Mouse (Mus musculus) embryonic stem cell, embryonic (primary cell): ENCODE data around the gene Igfn1.

Experiments used
- CTCF ChIA-PET, 4 experiments: fragments of 300-600 bp in 2 of 4; fragments of 350-600 bp in 2 of 4; sonication (Branson Sonifier 250); formaldehyde crosslinking; loops; one replicate each; lab custom pipeline; 2022; ENCODE audit warnings: inconsistent platforms in 2 of 4; lab: Charles Lee
- POLR2A ChIA-PET, 4 experiments: fragments of 300-600 bp in 2 of 4; fragments of 350-600 bp in 2 of 4; sonication (Branson Sonifier 250); formaldehyde crosslinking; loops; one replicate each; lab custom pipeline; 2022; ENCODE audit warnings: antibody characterized with exemption in 4 of 4, inconsistent platforms in 1 of 4; lab: Charles Lee

Gene Igfn1

DNA sequence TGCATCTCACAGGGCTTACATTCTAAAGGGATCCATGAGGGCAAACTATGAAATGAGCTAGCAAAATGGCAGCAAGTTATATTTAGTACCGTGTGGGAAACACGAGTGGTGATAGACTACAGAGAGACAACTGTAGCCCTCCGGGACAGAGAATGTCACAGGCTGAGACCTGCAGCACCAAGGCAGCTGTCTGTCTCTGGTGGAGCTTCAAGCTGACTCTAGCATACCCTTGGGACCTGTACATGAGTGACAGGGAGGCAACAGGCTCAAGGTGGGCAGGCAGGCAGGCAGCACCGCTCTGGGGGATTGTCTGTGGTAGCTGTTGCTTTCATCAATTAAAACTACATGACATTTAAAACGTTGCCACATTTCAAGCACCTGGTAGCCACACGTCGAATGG, 82.9 kb downstream of the Igfn1 start:
- POLR2A ChIA-PET: interaction anchor here in 1 of 4 experiments (0.7 kb wide), 1 partner anchor 21 kb away, joined by 3 read pairs; no protein-coding TSS in a partner anchor
- CTCF ChIA-PET: no interaction called here

DNA sequence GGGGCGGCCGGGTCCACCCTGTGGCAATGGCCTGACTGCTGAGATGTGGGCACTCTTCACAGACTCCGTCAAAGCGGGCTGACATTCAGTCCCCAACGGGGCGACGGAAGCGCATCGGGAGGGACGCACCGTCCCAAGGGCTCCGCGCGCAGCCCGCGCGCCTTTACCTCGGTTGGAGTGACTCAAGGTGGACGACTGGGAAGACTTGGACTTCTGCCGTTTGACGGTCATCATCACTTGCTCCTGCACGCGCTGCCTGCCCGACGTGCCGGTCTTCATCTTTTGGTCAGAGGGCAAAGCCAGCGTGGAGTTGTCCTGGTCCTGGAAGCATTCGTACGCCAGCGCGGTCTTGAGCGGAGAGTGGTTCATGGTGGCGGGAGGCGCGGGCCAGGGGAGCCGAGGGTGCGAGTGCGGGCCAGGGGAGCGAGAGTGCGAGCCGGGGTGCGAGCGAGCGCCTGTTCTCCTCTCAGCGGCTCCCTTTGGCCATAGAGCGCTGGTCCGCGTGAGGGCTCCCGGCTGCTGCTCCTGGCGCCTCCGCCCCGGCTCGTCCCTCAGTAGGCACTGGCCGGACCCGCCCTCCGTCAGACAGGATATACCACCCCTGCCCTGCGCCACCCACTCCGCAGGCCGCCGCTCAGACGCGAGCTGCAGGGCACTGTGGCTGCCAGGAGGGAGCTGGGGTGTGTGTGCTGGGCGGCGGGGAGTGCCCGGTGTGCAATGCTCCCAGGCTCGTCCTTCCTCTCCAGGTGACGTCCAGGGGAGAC, 87.3 kb downstream of the Igfn1 start, which contains the start of gene Pkp1:
Gene Pkp1, minus strand, starts transcription at position 564 of the 764 bp plus-strand sequence.
- ChIA-PET POLR2A (interaction anchor here in 3 of 4 experiments (0.7 to 1.6 kb wide), 5 partner anchors 13 to 63 kb away, joined by 3 to 5 read pairs (median 3); no protein-coding TSS in a partner anchor), CTCF (interaction anchor here (0.6 to 2.1 kb wide), 10 partner anchors 10 to 1360 kb away, joined by 3 to 10 read pairs (median 4); no protein-coding TSS in a partner anchor)

DNA sequence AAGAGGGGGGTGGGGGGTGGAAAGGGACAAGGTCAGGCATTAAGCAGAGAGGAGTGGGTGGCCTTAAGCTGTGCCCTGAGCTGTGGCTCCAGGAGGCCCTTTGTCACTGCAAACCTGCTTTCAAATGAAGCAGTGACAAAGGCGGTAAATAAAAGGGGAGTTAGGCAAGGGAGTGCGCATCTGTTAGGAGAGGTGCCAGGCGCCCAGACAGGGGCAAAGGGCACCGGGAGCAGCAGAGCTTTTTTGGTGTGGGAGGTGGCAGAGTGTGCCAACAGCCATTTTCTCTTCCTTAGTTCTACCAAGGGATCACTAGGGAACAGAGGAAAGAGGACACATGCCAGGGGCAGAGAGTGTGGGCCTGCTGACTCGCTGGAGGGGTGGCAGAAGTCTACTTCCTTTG, 88.9 kb downstream of the Igfn1 start:
- ChIA-PET CTCF (interaction anchor here in 1 of 4 experiments (0.8 to 1.5 kb wide), 3 partner anchors 28 to 164 kb away, joined by 4 to 6 read pairs (median 5); no protein-coding TSS in a partner anchor), POLR2A (no interaction called here)

DNA sequence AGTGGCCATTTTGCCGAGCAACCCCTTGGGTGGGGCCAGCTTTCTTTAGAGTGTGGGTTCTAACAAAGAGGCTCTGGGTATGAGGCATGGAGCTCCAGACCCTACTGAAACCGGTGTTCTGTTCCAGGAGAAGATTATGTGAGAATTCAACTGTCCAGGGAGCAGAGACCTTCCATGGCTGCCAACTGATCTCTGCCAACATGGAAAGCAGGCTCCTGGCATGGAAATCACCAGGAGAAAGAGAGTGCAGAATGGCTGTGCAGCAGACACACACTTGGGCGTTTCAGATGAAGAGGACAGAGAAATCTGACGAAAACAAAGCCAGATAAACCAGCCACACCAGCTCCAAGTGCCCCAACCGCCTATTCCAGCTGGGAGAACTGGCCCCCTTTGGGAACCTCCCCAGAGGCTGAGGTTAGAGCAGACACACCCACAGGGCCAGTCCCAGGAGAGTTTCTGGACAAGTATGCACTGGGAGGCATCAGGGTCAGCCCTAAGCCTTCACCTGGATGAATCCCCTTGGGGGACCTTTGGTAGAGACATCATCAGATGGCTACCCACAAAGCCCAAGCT, 89.6 kb downstream of the Igfn1 start:
- CTCF ChIA-PET: interaction anchor here in 2 of 4 experiments (0.8 to 1.6 kb wide), 6 partner anchors 17 to 164 kb away, joined by 3 to 6 read pairs (median 4); no protein-coding TSS in a partner anchor
- POLR2A ChIA-PET: interaction anchor here in 2 of 4 experiments (0.6 to 0.7 kb wide), 3 partner anchors 97 to 705 kb away, joined by 3 to 5 read pairs (median 4); no protein-coding TSS in a partner anchor

DNA sequence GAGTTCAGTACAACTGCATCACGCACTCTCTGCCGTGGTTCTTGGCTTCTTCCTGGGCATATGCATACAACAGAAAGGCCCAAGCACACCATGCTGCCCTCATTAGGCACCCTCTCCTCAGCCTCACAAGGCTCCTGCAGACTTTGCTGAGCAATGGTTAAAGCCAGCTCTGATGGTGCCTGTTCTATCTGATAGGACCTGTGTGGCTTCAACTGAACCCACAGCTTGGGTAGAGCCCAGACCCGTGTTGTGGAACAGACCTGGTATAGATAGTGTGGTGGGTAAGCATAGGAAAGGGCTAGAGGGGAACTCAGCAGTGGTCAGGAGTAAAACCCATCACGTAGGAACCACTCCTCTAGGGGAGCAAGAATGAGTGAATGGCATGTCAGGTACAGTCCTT, 92.5 kb downstream of the Igfn1 start:
- CTCF ChIA-PET: interaction anchor here in 1 of 4 experiments (0.6 kb wide), 1 partner anchor 480 kb away, joined by 4 read pairs; no protein-coding TSS in a partner anchor
- POLR2A ChIA-PET: interaction anchor here in 1 of 4 experiments (2.3 kb wide), 1 partner anchor 22 kb away, joined by 7 read pairs; no protein-coding TSS in a partner anchor

DNA sequence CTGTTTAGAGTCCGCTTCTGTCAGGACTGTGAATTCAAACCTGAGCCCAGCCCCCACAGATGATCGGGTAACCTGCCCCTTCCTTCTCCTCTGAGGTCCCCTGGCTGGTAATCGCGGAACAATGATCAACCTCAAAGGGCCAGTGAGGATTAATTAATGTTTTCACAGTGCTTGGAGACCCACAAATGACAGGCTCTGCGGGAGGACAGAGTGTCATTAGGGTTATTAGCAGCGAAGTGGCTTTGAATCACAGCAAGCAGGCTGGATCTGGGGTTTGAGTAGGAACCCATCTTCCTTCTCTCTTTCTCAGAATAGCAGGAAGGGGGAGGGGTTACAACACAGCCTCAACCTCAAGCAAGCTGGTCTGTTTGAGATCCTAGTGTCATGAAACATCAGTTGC, 96.8 kb downstream of the Igfn1 start:
- POLR2A ChIA-PET: no interaction called here
- CTCF ChIA-PET: interaction anchor here in 1 of 4 experiments (1.5 kb wide), 1 partner anchor 36 kb away, joined by 3 read pairs; no protein-coding TSS in a partner anchor

DNA sequence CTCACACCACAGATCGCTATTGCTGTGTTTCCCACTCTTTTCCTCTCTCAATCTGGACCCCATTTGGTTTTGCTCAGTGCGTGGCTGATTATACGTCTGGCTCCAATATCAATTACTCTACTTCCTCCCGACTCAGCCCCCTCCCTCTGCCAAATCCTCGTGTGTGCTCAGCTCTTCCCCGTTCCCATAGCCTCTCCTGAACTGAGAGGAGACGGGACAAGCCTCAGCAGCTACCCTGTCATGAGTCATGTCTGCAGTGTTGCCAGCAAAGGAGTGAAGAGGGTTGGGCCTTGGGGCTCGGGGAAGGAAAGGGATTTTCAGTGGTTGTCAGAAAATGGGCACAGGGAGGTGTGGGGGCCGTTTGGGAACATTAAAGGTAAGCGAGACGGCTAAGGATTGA, 99.4 kb downstream of the Igfn1 start:
- CTCF ChIA-PET: no interaction called here

More for the DNA sequence above, 99.4 kb downstream of the Igfn1 start:
- POLR2A ChIA-PET: interaction anchor here in 1 of 4 experiments (0.9 kb wide), 1 partner anchor 12 kb away, joined by 3 read pairs; the partner anchor contains the start of gene Pkp1
